Mouse (Mus musculus) heart, embryonic 15.5 days (tissue): ENCODE measurements at regions not wholly inside any gene's neighbourhood (a gene's known extent, or its start where the extent isn't known, plus 50 kb on each side); places are given as distances from the start of the nearest gene placed in this dataset.
"Not testable (repeated sequence)": the region's sequence is repeated elsewhere in the genome, so short reads cannot be mapped to it uniquely, and the experiment has no call there.

Experiments
- ATAC-seq: fragments of 200-750 bp; cut with Nextera tagmentation; replicated peaks from 2 replicates; pipeline ENCODE4 v1.8.0; 2017; ENCODE audit warnings: low read depth, moderate TSS enrichment; ENCODE audit not compliant: insufficient number of reproducible peaks, insufficient read depth, low FRiP score
- H3K27ac ChIP-seq: fragments of 300-500 bp; sonication (generic); 2 replicates; pipeline ENCODE4 v1.5.1; 2015; ENCODE audit warnings: mild to moderate bottlenecking, inconsistent platforms
- H3K27me3 ChIP-seq: fragments of 300-500 bp; sonication (generic); 2 replicates; pipeline ENCODE4 v1.6.1; 2015; ENCODE audit warnings: inconsistent platforms
- H3K36me3 ChIP-seq: fragments of 300-500 bp; sonication (generic); 2 replicates; pipeline ENCODE4 v1.6.1; 2015; ENCODE audit warnings: mild to moderate bottlenecking, inconsistent platforms
- H3K4me1 ChIP-seq: fragments of 300-500 bp; sonication (generic); replicated peaks from 2 replicates; pipeline ENCODE4 v1.6.1; 2015; ENCODE audit warnings: inconsistent platforms
- H3K4me2 ChIP-seq: fragments of 300-500 bp; sonication (generic); 2 replicates; pipeline ENCODE4 v1.6.1; 2015; ENCODE audit warnings: inconsistent platforms, mild to moderate bottlenecking, moderate library complexity
- H3K4me3 ChIP-seq: fragments of 300-500 bp; sonication (generic); 2 replicates; pipeline ENCODE4 v1.5.1; 2015; ENCODE audit warnings: mild to moderate bottlenecking, inconsistent platforms
- H3K9ac ChIP-seq: fragments of 300-500 bp; sonication (generic); 2 replicates; pipeline ENCODE4 v1.6.1; 2015; ENCODE audit warnings: mild to moderate bottlenecking, inconsistent platforms
- H3K9me3 ChIP-seq: fragments of 300-500 bp; sonication (generic); replicated peaks from 2 replicates; pipeline ENCODE4 v1.6.1; 2016; ENCODE audit warnings: inconsistent platforms
- WGBS: fragments of 180-500 bp; shearing (Covaris S2); methylation state at CpG from one replicate; pipeline ENCODE4 v1.1.7; 2015; ENCODE audit warnings: mixed read lengths; 5-methylcytosine and 5-hydroxymethylcytosine counted together

DNA sequence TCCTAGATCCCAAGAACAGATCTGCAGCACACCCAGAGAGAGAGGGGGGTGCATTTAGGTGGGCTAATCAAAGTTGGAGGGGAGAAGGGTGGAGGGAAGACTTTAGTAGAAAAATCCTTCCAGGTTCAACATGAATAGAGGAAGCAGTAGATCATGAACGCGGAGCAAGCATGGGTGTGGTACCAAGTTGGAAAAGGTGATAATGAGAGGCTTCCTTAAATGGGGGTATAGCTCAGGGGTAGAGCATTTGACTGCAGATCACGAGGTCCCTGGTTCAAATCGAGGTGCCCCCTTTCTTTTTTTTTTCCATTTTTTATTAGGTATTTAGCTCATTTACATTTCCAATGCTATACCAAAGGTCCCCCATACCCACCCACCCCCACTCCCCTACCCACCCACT, 54.0 kb upstream of the Krba1 start:
- not testable (repeated sequence) for H3K9me3 ChIP-seq, H3K4me1 ChIP-seq, H3K4me2 ChIP-seq, H3K4me3 ChIP-seq, H3K27ac ChIP-seq, H3K36me3 ChIP-seq, H3K9ac ChIP-seq, ATAC-seq, H3K27me3 ChIP-seq
- 80% methylated on average over 4 of the region's 4 CpGs for WGBS

DNA sequence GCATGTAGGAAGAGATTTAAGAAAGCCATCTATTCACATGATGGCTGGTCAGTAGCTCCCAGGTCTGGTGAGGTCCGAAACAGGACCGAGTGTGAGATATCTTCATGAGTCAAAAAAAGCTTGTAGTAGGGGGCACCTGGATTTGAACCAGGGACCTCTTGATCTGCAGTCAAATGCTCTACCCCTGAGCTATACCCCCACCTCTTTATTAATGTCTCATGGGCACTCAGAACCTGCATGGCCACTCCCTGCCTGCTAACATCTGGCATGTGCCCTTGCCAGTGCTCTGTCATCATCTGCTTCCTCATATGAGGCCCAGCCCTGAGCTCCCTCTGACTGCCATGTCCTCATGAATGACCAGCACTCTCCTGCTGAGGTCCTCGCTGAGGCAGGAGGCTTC, 58.4 kb upstream of the Krba1 start:
- H3K4me3 ChIP-seq, H3K4me2 ChIP-seq, H3K27ac ChIP-seq, H3K9me3 ChIP-seq, H3K36me3 ChIP-seq, H3K9ac ChIP-seq, ATAC-seq, H3K27me3 ChIP-seq, H3K4me1 ChIP-seq: not testable (repeated sequence)
- WGBS = 75% methylated on average over 3 of the region's 3 CpGs

DNA sequence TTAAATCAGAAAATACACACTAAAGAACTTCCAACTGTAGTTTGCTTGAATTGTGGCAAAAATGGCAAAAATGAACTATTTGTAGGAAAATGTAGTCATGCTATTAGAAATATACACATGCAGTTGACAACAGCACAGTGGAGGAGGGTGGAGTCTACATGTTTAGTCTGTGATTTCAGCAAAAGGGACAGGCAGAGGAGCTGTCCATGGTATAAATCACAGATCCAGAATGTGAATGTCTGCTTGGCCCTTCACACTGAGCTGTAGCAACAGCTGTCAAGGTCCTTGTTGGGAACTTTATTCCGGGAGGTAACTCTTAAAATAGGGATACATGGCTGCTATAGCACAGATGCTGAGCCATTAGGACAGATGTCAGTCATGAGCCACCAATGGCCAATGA, 107.4 kb upstream of the Krba1 start:
- no peak for ATAC-seq
- Histone ChIP-seq H3K4me2 (no peak overlapping the region), H3K4me1 (no peaks in the 10 kb centered on the region), H3K27me3 (no peaks in the 10 kb centered on the region), H3K9me3 (no peaks in the 10 kb centered on the region), H3K9ac (no peak overlapping the region), H3K4me3 (no peak overlapping the region), H3K27ac (no peak overlapping the region), H3K36me3 (no peaks in the 10 kb centered on the region)
- 61% methylated on average over 1 of the region's 1 CpGs for WGBS

DNA sequence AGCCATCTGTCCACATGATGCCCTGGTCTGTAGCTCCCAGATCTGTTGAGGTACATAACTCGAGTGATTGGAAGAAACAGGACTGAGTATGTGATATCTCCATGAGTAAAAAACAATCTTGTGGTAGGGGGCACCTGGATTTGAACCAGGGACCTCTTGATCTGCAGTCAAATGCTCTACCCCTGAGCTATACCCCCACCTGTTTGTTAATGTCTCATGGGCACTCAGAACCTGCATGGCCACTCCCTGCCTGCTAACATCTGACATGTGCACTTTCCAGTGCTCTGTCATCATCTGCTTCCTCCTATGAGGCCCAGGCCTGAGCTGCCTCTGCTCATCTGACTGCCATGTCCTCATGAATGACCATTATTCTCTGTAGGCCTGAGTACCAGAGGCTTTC, 115.7 kb upstream of the Krba1 start:
- ATAC-seq, H3K9me3 ChIP-seq, H3K36me3 ChIP-seq, H3K27me3 ChIP-seq, H3K4me1 ChIP-seq, H3K27ac ChIP-seq, H3K4me3 ChIP-seq, H3K9ac ChIP-seq, H3K4me2 ChIP-seq: not testable (repeated sequence)
- WGBS = 57% methylated on average over 1 of the region's 1 CpGs

DNA sequence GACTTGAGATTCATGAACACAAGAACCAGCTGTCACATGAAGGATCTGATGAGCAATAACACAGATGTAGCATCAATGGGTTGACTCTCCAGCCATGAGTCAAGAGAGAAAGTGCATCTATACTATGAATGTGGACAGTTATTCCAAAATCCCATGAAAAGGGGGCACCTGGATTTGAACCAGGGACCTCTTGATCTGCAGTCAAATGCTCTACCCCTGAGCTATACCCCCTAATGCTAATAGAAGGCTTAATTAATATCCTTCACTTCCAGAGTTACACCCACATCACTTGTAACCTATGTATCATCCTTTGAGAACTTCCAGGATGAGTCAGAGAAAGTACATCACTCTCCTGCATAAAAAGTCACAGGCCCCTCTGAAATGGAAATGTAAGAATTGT, 133.8 kb upstream of the Krba1 start:
- H3K4me2 ChIP-seq, H3K27ac ChIP-seq, H3K9ac ChIP-seq, ATAC-seq, H3K36me3 ChIP-seq, H3K4me3 ChIP-seq, H3K9me3 ChIP-seq, H3K27me3 ChIP-seq, H3K4me1 ChIP-seq: not testable (repeated sequence)

DNA sequence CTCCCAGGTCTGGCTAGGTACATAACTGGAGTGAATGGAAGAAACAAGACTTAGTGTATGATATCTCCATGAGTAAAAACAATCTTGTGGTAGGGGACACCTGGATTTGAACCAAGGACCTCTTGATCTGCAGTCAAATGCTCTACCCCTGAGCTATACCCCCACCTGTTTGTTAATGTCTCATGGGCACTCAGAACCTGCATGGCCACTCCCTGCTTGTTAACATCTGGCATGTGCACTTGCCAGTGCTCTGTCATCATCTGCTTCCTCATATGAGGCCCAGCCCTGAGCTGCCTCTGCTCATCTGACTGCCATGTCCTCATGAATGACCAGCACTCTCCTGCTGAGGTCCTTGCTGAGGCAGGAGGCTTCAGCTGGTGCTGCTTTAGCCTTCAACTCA, 142.4 kb upstream of the Krba1 start:
- not testable (repeated sequence) for ATAC-seq, H3K36me3 ChIP-seq, H3K4me3 ChIP-seq, H3K4me2 ChIP-seq, H3K9me3 ChIP-seq, H3K9ac ChIP-seq, H3K27ac ChIP-seq, H3K27me3 ChIP-seq, H3K4me1 ChIP-seq

DNA sequence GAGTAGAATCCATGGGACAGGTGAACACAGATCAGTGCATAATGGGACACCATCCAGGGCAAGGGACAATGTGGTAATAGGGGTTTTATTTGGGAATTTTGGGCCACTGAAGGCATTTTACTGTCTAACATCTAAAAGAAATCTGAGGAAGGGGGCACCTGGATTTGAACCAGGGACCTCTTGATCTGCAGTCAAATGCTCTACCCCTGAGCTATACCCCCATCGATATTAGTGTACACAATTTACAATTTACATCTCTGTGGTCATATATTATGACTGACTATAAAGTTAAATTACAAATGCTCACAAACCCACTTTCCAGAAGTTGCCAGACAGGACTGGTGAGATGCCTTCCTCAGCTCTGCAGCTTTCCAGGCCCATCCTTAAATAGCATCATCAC, 143.4 kb upstream of the Krba1 start:
- Histone ChIP-seq H3K4me1 (no peaks in the 10 kb centered on the region), H3K27me3 (no peaks in the 10 kb centered on the region), H3K4me2 (no peak overlapping the region), H3K9me3 (no peaks in the 10 kb centered on the region), H3K36me3 (no peaks in the 10 kb centered on the region), H3K4me3 (no peak overlapping the region), H3K27ac (no peak overlapping the region), H3K9ac (no peak overlapping the region)
- 76% methylated on average over 1 of the region's 1 CpGs for WGBS
- no peak for ATAC-seq

DNA sequence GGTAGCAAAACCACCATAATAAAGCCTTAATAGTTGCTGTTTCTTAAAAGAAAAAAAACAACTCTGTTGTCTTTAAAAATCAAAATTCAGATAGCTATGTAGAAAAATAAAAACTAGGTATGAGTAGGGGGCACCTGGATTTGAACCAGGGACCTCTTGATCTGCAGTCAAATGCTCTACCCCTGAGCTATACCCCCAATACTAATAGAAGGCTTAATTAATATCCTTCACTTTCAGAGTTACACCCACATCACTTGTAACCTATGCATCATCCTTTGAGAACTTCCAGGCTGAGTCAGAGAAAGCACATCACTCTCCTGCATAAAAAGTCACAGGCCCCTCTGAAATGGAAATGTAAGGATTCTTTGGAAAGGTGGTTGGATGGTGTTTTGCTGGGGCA, 151.2 kb upstream of the Krba1 start:
- H3K4me1 ChIP-seq, H3K4me3 ChIP-seq: not testable (repeated sequence)

DNA sequence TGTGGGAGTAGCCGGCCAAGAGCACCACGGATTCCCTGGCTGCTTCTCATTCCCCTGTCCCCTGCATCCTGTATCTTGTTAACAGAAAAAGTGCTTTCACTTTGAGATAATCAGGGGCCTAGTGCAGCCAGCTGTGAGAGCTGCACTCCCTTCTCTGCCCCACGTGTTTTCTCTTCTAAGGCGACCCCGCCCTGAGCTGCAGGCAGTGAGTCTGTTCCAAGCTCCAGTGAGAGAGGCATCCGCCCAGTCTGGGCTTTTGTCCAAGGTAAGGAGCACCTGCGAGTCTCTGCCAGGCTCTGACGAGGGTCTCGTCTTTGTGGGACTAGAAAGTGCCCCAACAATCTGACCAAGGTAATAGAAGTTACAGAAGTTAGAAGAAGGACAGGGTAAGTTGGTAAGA, 141.0 kb upstream of the Zfp746 start:
- H3K36me3 ChIP-seq = no peaks in the 10 kb centered on the region
- ATAC-seq = no peak
- no peak overlapping the region for H3K4me3 ChIP-seq
- H3K9me3 ChIP-seq = no peaks in the 10 kb centered on the region
- 24% methylated on average over 9 of the region's 9 CpGs for WGBS
- H3K27me3 ChIP-seq = no peaks in the 10 kb centered on the region
- no peak overlapping the region for H3K9ac ChIP-seq
- H3K4me1 ChIP-seq = peaks cover 5% of the 10 kb centered on the region
- peak overlapping the region; percentile 8; the same call in 1 of the 2 replicates for H3K4me2 ChIP-seq
- no peak overlapping the region for H3K27ac ChIP-seq

More for the DNA sequence above, 151.2 kb upstream of the Krba1 start:
- not testable (repeated sequence) for H3K9ac ChIP-seq, ATAC-seq, H3K27me3 ChIP-seq, H3K36me3 ChIP-seq, H3K27ac ChIP-seq, H3K9me3 ChIP-seq, H3K4me2 ChIP-seq

DNA sequence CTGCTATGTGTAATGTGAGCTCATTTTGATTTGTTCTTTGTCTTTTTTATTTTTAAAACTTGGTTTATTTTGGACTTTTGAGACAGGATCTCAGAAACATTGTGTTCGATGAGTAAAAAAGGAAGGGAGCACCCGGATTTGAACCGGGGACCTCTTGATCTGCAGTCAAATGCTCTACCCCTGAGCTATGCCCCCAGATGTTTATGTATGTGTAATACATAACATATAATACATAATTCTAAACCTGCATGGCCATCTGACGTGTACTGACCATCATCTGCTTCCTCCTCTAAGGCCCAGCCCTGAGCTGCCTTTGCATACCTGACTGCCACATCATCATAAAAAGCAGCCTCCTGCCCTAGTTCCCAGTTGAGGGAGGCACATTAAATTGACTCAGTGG, 137.8 kb upstream of the Zfp746 start:
- no peak for ATAC-seq
- H3K27ac ChIP-seq = no peak overlapping the region
- H3K36me3 ChIP-seq = no peaks in the 10 kb centered on the region
- H3K9me3 ChIP-seq = no peaks in the 10 kb centered on the region
- WGBS = 85% methylated on average over 4 of the region's 4 CpGs
- no peaks in the 10 kb centered on the region for H3K27me3 ChIP-seq
- H3K9ac ChIP-seq = no peak overlapping the region
- no peak overlapping the region for H3K4me3 ChIP-seq
- peaks cover 5% of the 10 kb centered on the region for H3K4me1 ChIP-seq
- no peak overlapping the region for H3K4me2 ChIP-seq

DNA sequence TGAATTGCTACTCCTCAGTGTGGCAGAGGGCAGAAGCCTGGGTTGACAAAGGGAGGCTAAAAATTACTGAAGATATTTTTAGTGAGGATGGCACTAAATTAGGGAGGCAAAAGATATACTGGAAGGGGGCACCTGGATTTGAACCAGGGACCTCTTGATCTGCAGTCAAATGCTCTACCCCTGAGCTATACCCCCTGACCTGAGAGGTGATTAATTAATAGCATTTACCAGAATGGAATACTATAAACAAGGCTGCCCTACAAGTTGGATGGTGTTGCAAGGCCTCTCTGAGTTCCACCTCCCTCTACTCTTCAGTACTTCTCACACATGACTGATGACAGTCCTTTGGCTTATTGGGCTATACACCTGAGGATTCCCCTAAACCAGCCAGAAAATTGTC, 136.6 kb upstream of the Zfp746 start:
- peaks cover 5% of the 10 kb centered on the region for H3K4me1 ChIP-seq
- no peaks in the 10 kb centered on the region for H3K36me3 ChIP-seq
- no peak overlapping the region for H3K27ac ChIP-seq
- H3K4me3 ChIP-seq = no peak overlapping the region
- no peaks in the 10 kb centered on the region for H3K27me3 ChIP-seq
- H3K9ac ChIP-seq = no peak overlapping the region
- H3K9me3 ChIP-seq = no peaks in the 10 kb centered on the region
- no peak overlapping the region for H3K4me2 ChIP-seq
- no peak for ATAC-seq

DNA sequence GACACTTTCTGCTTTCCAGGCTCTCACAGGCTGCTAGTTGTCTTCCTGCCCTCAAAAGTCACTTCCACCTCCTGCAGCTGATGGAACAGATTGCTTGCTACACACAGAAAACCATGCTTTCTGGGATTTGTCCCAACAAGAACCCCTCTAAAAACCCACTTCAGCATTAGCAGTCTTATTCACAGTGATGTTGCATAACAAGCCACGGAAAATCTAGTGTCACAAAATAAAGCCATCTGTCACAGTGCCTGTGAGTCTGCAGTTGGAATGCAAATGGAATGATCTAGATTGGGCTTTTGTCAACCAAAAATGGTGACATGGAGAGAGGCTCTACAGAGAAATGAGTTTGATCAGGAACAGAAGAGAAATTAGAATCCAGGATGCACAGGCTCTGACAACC, 135.4 kb upstream of the Zfp746 start:
- not testable (repeated sequence) for ATAC-seq, H3K9me3 ChIP-seq, H3K27ac ChIP-seq, H3K27me3 ChIP-seq, H3K9ac ChIP-seq, H3K4me1 ChIP-seq, H3K36me3 ChIP-seq, H3K4me3 ChIP-seq, H3K4me2 ChIP-seq
- 63% methylated on average over 1 of the region's 1 CpGs for WGBS

DNA sequence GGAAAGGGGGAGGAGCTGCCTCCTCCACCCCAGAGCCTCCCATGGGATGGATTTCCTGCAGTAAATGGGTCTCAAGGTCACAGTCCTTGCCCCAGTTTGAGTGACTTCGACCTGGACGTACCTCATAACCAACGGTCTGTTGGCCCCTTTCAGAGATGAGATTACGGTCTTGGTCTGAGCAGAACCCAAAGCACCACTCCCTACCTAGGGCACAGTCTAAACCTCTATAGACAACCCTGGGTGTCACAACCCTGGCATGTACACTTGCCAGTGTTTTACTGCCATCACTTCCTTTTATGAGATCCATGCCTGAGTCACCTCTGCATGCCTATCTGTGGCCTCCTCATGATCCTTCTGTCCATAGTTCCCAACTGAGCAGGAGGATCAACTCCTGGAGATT, 128.8 kb upstream of the Zfp746 start:
- H3K4me1 ChIP-seq = no peaks in the 10 kb centered on the region
- no peak overlapping the region for H3K4me2 ChIP-seq
- no peak overlapping the region for H3K4me3 ChIP-seq
- H3K27ac ChIP-seq = no peak overlapping the region
- no peaks in the 10 kb centered on the region for H3K9me3 ChIP-seq
- no peaks in the 10 kb centered on the region for H3K27me3 ChIP-seq
- H3K9ac ChIP-seq = no peak overlapping the region
- H3K36me3 ChIP-seq = no peaks in the 10 kb centered on the region
- WGBS = 62% methylated on average over 4 of the region's 4 CpGs
- no peak for ATAC-seq
